ENCODE assay signal across 7 mouse cellular contexts in genomic region chr13:99398149-99398701, GRCm38 (mm10). TPM values are rescaled to one million over a fixed set of nuclear protein-coding genes. Genes with fewer than 3 reads are reported as not detected.
DNase-seq lines count a peak whose midpoint lies in the region; ATAC-seq lines count a peak whose summit lies in the region.

No protein-coding gene starts in this region.

- no peak overlapping the region for H3K4me3 ChIP-seq in embryonic facial prominence, embryonic 14.5 days (ENCODE audit: low read depth, low read length)
- no peak overlapping the region for H3K4me3 ChIP-seq in kidney, embryonic 16.5 days (ENCODE audit: low read length)

- WGBS in embryonic facial prominence, embryonic 14.5 days: 79% methylated on average over 12 of the region's 12 CpGs
- WGBS in kidney, embryonic 16.5 days: 88% methylated on average over 12 of the region's 12 CpGs

- H3K4me1 ChIP-seq in embryonic facial prominence, embryonic 14.5 days (ENCODE audit: control insufficient read depth, insufficient read depth, low read length): peaks cover 22% of the 10 kb centered on the region; the same call in 1 of the 2 replicates
- H3K4me1 ChIP-seq in kidney, embryonic 16.5 days (ENCODE audit: insufficient read depth, low read length): peaks cover 20% of the 10 kb centered on the region

- H3K27me3 ChIP-seq in embryonic facial prominence, embryonic 14.5 days (replicated peaks; ENCODE audit: control insufficient read depth, insufficient read depth, low read length): no peaks in the 10 kb centered on the region
- no peaks in the 10 kb centered on the region for H3K27me3 ChIP-seq in kidney, embryonic 16.5 days (ENCODE audit: insufficient read depth, low read length)

- DNase-seq in thymus, postnatal 4 days: peak; percentile 24
- no peak for DNase-seq in thymus, postnatal 14 days
- DNase-seq in embryonic facial prominence, embryonic 14.5 days (ENCODE audit: low spot score): peak; percentile 66
- no peak for DNase-seq in spleen, adult 12 weeks (ENCODE audit: low spot score)
- DNase-seq in embryo, embryonic 9.5 days (ENCODE audit: extremely low spot score): no peak
- no peak for DNase-seq in frontal cortex, postnatal 10 days (ENCODE audit: low spot score in 2 of 2)

- ATAC-seq in embryonic facial prominence, embryonic 14.5 days (ENCODE audit: low read depth): 0 out of 2 replicates have a peak, but pooled peaks have one; percentile 19
- no peak for ATAC-seq in kidney, embryonic 16.5 days (ENCODE audit: low FRiP score, low TSS enrichment)

- H3K9me3 ChIP-seq in embryonic facial prominence, embryonic 14.5 days (ENCODE audit: control insufficient read depth, low read length): no peaks in the 10 kb centered on the region
- H3K9me3 ChIP-seq in kidney, embryonic 16.5 days (ENCODE audit: low read length): no peaks in the 10 kb centered on the region

- 0 out of 2 replicates have a peak overlapping the region, but pooled peaks have one; percentile 10 for H3K27ac ChIP-seq in embryonic facial prominence, embryonic 14.5 days (replicated peaks; ENCODE audit: low read depth, low read length)
- peak overlapping the region; percentile 58; the same call in 1 of the 2 replicates for H3K27ac ChIP-seq in kidney, embryonic 16.5 days (ENCODE audit: low read length)

- H3K36me3 ChIP-seq in embryonic facial prominence, embryonic 14.5 days (ENCODE audit: control insufficient read depth, insufficient read depth, low read length): peaks cover 8% of the 10 kb centered on the region
- peaks cover 12% of the 10 kb centered on the region; the same call in 1 of the 2 replicates for H3K36me3 ChIP-seq in kidney, embryonic 16.5 days (ENCODE audit: insufficient read depth, low read length)

- no peak overlapping the region for H3K9ac ChIP-seq in embryonic facial prominence, embryonic 14.5 days (ENCODE audit: low read depth, low read length)
- H3K9ac ChIP-seq in kidney, embryonic 16.5 days (replicated peaks; ENCODE audit: low read length): no peak overlapping the region; the same call in 1 of the 2 replicates

- no peak overlapping the region for H3K4me2 ChIP-seq in embryonic facial prominence, embryonic 14.5 days (ENCODE audit: low read depth, low read length)
- H3K4me2 ChIP-seq in kidney, embryonic 16.5 days (replicated peaks; ENCODE audit: low read depth, low read length): no peak overlapping the region

RNA-seq across cellular contexts. Expression of gene Mrps27, which starts 53.6 kb away (rescaled TPM):
- polyA plus RNA-seq in embryonic facial prominence, embryonic 14.5 days (2014; fragmentation: Nextera tagmentation; extraction: Ambion mirVana): 48.1 and 54.7 TPM in 2 replicates
- polyA plus RNA-seq in kidney, embryonic 16.5 days (2015; fragmentation: Nextera tagmentation; extraction: Ambion mirVana): 79.3 and 80.6 TPM in 2 replicates

RNA-seq across cellular contexts. Expression of gene Ptcd2, which starts 53.7 kb away (rescaled TPM):
- 44.1 and 45.0 TPM in 2 replicates for polyA plus RNA-seq in embryonic facial prominence, embryonic 14.5 days (2014; fragmentation: Nextera tagmentation; extraction: Ambion mirVana)
- 56.1 and 56.6 TPM in 2 replicates for polyA plus RNA-seq in kidney, embryonic 16.5 days (2015; fragmentation: Nextera tagmentation; extraction: Ambion mirVana)

Comparison
In these comparisons a context has a peak if more than half of its experiments do, and no peak if none do; other contexts are left out.
1. DNase-seq: peak in thymus, postnatal 4 days (single experiment) and embryonic facial prominence, embryonic 14.5 days (single experiment); none in thymus, postnatal 14 days (single experiment), spleen, adult 12 weeks (single experiment), embryo, embryonic 9.5 days (single experiment) and frontal cortex, postnatal 10 days (0 of 2).